Mouse (Mus musculus) layer of hippocampus, adult 11-12 months (tissue): Measurements from ENCODE around the gene Lurap1l.
A peak's percentile ranks its signal among the peaks of the same experiment; 100 is the strongest.

Experiments used
- DNase-seq: peaks from one replicate; pipeline ENCODE4 v3.0.0; 2022; ENCODE audit warnings: low spot score

Lurap1l gene

DNA sequence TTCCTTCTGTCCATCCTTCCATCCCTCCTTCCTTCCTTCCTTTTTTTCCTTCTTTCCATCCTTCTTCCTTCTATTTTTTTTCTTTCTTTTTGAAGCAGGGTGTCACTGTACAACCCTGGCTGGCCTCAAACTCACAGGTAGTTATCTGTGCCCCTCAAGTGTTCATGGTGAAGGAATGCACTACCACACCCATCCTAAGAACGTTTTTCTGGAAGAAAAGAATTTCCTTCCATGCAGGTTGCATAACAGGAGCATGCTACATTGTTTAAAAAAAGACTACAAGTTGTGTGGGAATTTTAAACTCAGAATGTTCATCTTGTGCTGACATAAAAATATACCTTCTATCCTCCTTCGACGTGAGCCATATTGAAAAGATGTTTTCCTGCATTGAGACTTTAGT, 7.4 kb downstream of the Lurap1l start:
- no peak for DNase-seq

GRCm38 (mm10) chr4:80918526-80919129, 8.2 kb downstream of the Lurap1l start:
- no peak for DNase-seq

GRCm38 (mm10) chr4:80919217-80919867, 8.9 kb downstream of the Lurap1l start:
- no peak for DNase-seq

DNA sequence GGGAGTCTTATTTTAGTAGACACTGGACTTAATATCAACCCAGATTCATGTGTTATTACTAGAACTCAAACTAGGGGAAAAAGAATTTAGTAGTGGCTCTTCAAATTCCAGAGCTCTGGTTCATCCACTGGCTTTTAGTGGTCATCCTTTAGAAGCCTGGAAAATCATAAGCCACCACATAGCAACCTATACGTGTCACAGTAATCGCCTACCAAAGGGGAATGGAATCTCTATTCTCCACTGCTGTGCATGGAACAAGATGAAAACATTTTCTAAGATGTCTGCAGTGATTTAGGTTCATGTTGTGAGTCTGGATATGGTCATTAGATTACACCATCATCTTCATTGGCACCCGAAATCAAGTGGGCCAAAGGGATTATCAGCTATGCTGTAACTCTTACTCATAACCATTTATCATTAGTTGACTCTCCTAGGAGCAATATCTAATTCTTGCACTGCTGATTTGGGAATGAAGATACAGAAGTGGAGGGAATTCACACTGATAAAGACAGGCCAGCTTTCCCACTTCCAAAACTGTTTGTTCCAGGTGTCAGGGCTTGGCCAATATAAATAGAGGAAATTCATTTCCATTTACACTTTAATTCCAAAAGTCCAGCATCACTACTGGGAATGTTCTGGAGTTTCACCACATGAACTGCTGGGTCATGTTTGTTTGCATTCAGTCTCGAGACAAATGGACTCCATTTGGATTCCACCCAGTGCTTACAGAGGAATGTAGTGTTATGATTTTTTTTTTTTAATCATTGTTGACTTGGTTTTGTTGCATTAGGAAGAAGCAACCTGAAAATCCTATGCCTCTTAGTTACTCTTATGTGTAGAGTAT, 11.4 kb downstream of the Lurap1l start:
- no peak for DNase-seq

DNA sequence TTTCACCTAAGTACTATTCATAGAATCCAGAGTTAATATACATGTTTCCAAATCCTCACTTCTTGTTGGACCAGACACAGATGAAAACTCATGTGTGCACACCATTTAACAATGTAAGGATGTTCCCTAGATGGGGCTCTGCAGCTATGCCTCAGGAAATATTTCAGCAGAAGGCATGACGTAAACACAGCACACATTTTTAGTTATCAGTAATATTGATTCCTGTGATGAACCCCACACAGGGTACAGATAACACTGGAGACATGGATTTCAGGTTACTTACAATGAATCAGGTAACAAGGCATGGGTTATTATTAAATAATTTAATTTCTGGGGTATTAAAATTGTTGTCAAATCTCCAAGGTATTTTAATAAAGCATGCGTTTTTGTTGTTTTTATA, 12.2 kb downstream of the Lurap1l start:
- no peak for DNase-seq

DNA sequence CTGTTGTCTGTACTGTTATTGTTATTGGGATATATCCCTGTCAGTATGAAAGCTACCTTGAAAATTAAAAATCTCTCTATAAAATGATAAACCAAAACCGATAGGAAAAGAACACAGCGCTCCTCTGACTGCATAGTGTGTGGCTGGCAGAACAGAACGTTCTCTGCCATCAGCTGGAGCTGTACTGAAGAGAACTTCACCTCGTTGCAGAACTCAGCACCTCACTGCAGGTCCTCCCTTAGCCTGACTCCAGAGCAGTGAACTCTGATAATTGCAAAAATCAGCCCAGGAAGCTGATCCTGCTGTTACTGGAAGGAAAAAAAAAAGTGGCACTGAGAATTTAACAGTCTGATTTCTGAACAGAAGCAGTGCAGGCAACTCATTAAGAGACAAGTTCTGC, 14.4 kb downstream of the Lurap1l start:
- DNase-seq: no peak

DNA sequence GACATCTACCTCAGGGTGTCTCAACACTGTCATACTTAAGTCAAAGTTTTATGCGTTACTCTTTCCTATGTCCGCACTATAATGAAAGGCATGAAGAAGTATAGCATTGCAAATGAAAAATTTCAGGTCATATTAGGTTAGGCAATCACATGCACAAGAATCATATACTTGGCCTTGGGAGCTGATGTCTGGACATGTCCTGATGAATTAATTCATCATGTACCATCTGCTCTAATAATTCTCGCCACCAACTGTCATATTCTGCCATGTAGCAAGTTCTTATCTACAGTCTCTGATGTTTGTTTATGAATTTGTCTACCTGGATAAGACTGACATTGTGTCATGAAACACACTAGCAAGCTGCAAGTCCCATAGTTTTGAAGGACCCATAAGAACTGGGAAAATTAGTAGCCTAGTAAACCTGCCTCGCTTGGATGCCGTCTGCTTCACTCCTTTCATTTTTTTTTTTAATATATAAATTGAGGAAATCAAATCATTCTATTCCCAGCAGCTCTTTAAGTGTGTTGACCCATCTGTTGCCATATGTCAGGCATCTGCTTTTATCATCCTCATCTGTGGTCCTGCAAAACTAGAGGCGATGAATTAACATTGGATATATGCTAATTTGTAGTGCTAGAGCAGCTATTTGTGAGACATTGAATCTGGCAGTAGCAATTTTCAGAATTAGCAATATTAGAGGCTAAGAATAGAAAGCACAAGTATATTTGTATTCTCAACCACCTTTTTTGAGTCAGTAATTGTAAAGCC, 15.5 kb downstream of the Lurap1l start:
- DNase-seq: peak; percentile 61

DNA sequence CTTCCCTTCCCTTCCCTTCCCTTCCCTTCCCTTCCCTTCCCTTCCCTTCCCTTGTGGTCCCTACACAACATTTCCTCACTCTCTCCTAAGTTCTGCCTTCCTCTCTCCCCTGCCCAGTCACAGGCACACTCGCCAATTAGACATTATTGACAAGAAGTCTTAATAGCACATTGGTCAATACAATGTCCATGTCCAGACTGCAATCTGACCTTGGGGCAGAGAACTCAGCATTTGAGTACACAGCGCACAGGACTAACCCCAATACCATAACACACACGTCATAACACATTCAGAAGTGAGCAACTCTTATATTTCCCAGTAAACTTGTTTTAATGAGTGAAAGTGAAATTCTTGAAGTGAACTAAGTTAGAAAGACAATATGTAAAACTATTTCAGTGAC, 24.3 kb downstream of the Lurap1l start:
- DNase-seq: no peak

DNA sequence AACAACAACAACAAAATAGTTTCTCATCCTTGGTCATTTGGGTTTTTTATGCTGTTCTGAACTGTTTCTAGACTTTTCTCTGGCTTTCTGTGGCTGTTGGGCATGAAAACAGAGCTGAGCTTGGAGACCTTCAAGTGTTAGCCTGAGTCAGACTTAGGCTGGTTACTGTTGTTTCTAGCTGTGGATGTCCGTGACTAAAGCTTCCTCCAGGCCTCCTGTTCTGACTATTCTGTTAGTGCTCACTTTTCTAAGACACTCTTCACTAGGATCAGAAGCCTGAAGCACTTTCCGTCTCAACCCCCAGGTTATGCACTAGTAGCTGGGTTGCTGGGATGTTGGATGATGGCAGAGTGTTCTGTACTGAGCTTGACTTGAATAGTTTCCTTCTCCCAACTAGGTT, 28.7 kb downstream of the Lurap1l start:
- no peak for DNase-seq

- no peak for DNase-seq
Measured at GRCm38 (mm10) chr4:80940946-80941345, 30.5 kb downstream of the Lurap1l start.

DNA sequence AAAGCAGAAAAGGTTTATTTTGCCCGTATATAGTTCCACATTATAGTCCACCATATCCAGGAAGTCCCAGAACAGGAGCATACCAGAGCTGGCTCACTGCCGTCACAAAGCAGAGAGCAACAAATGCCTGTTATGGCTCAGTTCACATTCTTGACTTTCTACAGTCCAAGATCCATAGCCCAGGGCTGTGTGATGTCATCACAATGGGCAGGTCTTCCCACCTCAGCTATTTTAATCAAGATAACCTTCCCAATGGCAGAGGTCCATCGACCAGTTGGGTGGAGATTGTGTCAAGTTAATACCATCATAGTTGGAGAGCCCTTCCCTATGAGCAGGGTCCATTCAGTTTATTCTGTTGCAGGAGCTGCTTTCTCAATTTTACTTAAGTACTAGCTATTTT, 31.5 kb downstream of the Lurap1l start:
- no peak for DNase-seq

- peak; percentile 41 for DNase-seq
Measured at GRCm38 (mm10) chr4:80944605-80945004, 34.2 kb downstream of the Lurap1l start.

DNA sequence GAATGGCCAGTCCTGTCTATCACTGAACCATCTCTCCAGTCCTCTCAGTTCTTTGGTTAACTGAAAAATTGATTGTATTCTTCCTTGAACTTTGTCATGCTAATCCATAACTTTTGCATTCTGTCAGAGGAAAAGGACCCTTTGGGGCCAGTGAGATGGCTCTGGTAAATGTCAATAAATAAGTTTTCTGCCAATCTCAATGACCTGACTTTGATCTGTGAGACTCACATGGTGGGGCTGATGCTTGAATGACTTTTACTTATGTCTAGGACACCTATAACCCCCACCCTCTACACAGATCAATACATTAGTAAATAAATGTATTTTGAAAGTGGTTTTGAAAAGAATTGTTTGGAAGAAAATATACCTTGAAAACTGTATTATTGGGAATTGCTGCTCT, 38.7 kb downstream of the Lurap1l start:
- DNase-seq: no peak

DNA sequence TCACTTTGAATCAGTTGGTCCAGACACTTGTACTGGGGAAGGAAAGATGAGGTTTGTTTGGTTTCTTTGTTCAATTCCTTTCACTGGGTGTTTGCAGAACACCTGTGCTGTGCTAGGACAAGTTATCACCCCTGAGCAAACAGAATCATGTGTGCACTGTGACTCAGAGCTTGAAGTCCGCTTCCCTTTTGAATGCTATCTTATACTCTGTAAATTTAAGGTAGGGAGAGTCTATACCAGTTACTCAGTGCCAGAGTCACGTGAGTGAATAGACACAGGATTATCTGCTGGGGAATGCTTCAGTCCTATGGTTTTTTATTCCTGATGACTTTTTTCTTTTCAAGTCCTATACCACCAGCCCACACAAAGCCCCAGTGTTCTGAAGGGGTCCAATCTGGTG, 39.3 kb downstream of the Lurap1l start:
- no peak for DNase-seq

DNA sequence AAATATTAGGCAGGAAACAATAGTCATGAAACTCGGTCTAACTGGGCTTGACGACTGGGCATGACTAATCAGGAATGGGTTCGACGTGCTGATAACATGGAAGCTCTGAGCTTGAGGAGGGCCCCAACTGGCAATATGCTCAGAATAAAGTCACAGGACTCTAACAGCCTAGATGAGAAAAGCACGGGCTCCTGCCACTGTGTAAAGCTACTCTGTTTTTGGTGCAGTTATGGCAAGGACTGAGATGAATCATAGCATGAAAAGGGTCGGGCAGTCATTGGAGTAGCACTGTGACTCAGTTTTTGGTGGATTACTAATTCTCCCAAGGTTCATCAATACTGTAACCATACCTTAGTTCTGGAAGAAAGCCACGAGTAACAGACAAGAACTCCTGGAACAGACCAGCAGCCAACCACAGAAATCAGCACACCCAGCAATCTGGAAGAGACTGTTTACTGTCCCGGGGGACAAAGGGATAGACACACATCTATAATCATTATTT, 39.9 kb downstream of the Lurap1l start:
- no peak for DNase-seq

GRCm38 (mm10) chr4:80952653-80953052, 42.2 kb downstream of the Lurap1l start:
- DNase-seq: no peak

GRCm38 (mm10) chr4:80955942-80956341, 45.5 kb downstream of the Lurap1l start:
- DNase-seq: no peak

GRCm38 (mm10) chr4:80967526-80967925, 57.1 kb downstream of the Lurap1l start:
- no peak for DNase-seq

DNA sequence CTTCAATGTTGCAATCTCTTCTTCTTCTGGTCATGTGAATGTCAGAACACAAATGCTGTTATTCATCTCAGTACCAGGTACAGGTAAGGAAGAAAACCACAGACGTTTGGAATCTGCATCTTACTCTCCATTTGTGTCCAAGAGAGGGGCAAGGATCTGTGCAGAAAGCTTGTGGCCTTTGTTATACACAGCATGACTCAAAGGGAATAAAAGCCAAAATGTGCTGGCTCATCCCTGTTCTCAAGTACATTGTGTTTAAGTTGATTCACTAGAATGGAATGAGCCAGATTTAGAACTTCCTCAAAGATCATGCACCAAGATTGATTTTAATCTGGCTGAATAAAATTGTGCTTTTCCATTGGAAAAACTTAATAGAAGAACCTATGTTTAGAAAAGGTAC, 61.4 kb downstream of the Lurap1l start:
- DNase-seq: no peak

GRCm38 (mm10) chr4:80973896-80974295, 63.5 kb downstream of the Lurap1l start:
- DNase-seq: no peak

- no peak for DNase-seq
Measured at GRCm38 (mm10) chr4:80990819-80991218, 80.4 kb downstream of the Lurap1l start.

DNA sequence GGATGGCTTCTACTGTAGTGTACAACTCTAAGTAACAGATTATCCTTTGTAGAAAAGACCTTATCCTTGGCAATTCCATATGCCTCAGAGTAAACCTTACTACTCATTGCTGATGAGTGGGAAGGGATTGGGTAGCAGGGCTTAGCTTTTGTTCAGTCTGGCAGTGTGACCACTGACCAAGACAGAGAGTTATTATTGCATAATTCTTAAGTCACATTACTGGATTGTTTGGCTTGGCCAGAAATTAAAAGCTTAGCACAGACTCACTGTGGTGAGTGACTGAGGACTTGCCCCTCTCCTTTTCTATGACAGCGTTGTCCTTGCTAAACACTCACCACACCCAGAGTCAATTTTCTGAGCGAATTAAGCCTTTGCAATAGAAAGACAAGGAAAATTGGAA, 93.1 kb downstream of the Lurap1l start:
- no peak for DNase-seq
